Mouse (Mus musculus) thymus, postnatal 14 days (tissue): Measurements from ENCODE around the gene Tctex1d2.
A peak's percentile ranks its signal among the peaks of the same experiment; 100 is the strongest.
"Not testable (repeated sequence)": the region's sequence is repeated elsewhere in the genome, so short reads cannot be mapped to it uniquely, and the experiment has no call there.

Experiments
- DNase-seq: peaks from one replicate; pipeline ENCODE4 v3.0.0; 2021

Gene Tctex1d2

DNA sequence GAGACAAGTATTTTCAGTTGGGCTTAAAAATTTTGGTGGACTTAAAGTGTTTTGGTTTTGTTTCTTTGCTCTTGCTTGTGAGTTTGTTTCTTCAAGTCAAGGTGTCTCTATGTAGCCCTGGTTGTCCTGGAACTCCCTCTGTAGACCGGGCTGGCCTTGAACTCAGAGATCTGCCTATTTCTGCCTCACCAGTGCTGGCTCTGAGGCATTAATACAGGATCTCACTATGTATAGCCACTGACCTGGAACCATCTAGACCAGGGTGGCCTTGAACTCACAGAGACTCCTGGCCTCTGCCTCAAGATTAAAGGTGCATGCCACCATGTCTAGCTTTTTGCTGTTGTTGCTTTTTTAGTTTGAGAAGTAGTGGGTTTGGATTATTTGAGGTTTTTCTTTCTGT is 12.4 kb downstream of the Tctex1d2 start:
- no peak for DNase-seq

DNA sequence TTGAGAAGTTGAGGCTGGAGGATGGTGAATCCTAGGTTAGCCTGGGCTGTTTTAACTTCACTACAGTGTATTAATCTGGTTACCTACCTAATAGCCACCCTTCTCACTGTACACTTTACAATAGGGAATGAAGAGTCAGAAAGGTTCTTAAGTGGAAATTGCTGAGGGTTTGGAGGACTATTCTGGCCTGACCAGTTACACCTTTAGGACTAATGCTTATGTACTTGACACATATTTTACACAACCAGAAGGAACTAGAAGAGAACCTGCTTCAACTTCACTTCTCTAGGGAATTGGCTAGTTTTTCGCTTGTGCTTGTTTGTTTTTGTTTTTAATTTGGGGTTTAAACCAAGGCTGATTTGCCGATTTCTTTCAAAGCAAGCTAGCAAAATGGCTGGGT is 13.6 kb downstream of the Tctex1d2 start:
- no peak for DNase-seq

DNA sequence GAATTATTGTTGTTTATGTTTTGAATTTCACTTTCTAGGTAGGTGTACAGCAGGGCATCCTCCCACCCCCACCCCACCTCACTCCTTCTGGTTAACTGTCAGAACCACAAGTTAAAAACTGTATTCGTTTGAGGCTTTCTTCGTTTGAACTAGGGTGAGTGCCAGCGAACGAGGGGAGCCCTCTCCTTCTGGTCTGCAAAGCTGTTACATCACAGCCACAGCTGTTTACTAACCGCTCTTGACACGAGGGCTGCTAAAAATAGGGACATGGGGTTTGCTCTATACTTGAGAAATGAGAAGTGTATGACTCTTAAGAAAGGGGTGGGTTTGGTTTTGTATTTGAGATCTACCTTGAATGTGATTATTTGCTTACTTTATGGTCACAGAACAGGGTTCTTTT is 14.6 kb downstream of the Tctex1d2 start:
- DNase-seq = peak; percentile 78

DNA sequence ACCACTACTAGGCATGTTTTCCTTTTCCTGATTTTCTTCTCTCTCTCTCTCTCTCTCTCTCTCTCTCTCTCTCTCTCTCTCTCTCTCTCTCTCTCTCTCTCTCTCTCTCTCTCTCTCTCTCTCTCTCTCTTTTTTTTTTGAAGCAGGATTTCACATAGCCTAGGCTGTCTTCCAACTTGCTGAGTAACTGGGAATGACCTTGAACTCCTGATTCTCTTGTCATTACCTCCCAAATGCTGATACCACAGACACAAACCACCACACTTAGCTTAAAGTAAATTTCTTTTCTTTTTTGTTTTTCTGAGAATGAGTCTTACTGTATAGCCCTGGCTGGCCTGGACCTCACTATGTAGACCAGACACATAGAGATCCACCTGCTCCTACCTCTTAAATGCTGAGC is 15.2 kb downstream of the Tctex1d2 start:
- DNase-seq = no peak

DNA sequence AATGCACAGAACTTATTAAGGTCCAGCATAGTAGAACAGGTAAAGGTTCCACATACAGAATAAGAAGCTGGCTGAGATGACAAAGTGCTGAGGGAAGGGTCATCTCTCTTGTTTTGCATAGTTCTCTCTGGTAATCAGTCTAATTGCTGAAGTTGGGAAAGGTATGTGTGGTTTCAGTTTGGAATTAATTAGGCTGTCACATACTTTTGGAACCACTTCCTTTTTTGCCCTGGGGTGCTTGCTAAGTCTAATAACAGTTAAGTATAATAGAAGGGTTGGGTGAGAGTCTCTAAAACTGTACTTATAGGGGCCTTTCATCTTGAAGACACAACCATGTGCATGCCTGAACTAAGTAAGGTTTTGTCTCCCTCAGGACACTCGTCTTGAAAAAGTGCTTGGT is 17.2 kb downstream of the Tctex1d2 start:
- no peak for DNase-seq

DNA sequence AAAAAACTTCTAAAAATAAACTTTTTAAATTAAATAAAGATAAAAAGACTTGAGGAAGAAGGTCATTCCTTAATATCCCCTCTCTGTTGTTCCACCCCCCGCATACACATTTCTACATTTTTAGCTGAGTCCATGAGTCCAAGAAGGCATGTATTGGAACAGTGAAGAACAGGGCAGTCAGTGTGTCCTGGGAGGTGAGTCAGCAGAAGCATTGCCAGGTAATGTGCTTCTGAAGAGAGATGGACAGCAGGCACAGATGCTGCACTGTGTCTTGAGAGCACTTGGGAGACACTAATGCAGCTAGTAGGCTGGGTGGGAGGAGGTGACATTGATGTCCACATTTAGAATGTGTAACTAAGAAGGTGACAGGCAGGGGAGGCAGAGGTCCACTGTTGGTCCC is 17.8 kb downstream of the Tctex1d2 start:
- DNase-seq = no peak

DNA sequence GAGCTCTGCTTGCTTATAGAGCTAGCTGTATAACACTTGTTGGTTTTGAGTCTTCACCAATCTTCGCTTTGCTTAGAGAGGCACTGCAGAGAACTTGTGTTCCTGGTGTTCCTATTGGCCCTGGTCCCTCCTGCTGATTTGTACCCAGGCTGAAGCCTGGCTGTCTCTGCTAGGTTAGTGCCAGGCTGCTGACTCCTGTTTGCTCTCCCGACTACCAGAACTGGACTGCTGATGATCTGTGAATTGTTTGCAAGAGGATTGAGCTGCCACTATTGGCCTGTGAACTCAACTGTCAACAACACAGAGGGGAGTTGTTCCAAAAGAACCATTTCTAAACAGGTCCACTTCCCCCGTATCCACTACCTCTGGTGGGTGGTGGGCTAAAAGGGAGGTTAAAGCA is 21.9 kb downstream of the Tctex1d2 start:
- no peak for DNase-seq

DNA sequence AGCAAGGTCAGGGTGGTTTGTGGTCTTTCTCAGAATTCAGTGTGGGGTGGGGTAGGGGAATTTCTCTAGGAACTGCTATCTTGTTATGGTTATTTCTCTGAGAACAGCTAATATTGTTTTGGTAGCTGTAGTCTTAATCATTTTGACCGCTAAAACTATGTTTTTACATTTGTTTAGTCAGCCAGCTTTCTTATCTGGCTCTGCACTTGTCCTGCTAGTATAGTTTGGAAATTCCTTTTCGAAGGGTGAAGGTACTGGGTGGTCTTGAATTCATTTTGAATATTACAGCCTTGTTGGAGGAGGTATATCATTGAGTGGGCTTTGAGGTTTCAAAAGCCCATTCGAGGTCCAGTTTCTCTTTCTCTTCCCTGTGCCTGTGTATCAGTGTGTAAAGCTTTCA is 25.1 kb downstream of the Tctex1d2 start:
- DNase-seq = not testable (repeated sequence)

DNA sequence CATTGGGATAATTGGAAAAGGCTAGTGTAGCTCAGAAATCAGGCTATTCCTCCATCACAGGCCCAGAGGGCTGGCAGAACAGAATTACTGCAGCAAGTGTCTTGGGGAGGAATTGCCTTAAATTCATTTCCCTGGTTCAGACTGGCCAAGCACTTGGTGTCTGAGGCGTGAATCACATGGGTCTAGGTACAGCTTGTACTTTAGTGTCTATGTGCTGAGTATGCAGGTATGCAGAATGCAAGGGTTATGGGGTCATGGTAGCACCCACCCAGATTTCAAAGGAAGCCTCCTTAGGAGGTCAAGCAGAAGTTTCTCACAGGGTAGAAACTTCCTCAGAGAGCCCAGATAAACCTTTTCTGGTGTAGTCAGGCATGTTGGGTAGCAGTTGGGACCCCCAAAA is 26.1 kb downstream of the Tctex1d2 start:
- DNase-seq = no peak

DNA sequence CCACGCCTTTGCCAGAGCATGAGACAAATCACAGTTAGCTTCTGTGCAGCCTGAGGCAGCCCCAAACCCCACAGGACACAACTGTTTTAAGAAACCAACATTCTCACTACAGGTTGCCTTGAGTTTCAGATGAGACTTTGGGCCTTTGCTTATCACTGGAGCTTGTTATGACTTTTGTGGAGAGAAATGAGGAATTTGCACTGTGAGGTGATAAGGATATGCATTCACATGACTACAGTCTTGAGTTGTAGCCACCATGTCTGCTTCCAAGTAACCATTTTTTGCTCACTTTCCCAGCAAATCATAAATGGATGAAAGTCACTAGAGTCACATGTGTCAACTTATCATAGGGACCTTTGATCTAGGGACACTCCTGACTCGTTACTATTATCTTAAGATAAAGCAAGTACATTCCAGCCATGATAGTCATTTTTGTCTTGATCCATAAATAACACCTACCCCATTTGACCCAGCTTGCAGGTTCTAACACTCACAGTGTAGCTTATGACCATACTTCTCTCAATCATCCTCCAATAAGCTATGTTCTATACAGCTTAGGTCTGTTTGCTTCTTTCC is 27.1 kb downstream of the Tctex1d2 start:
- no peak for DNase-seq

DNA sequence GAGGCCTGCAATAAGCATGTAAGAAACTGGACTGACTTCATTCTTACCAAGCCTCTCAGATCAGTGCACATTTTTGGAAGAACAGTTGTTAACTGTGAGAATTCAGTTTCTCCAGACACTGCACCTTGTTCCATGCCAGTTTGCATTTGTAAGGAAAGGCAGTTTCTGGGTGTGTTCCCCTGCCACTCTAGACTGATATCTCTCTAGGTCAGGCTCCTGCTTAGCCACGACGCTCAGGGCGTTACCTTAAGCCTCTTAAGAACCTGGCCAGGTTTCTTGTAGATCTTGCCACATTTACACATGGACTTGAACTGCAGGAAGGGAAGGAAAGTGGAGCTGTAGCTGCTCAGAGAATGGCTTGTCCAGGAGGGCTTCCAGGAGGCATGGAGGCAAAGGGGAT is 30.2 kb downstream of the Tctex1d2 start:
- DNase-seq = no peak

DNA sequence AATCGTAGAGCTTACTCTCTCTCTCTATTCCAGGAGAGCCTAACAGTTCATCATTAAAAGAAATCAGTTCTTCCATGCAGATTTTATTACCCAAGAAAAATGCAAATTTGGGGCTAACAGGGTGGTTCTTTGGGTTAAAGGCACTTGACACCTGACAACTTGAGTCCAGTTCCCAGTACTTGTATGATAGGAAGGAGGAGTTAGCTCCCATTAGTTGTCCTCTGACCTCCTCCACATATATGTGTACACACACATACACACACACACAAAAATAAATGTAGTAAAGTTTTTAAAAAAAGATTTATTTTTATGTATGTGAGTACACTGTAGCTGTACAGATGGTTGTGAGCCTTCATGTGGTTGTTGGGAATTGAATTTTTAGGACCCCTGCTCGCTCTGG is 30.6 kb downstream of the Tctex1d2 start:
- DNase-seq = no peak

DNA sequence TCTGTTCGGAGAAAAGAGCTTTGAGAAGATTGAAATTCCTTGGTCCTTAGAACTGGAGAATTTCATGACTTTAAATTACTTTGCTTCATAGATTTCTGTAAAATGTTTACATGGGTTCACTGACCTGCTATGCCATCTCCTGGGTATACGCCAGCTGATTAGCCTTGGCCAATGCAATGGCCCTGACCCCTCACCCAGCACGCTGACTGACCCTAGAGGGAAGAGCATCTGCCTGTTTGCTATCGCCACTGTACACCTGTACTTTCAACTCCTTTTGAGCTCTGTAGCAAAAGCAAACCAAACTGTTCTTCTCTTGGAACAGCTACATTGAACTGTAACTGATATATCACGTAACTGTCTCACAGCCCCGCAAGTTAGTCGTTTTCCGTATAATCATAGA is 33.6 kb downstream of the Tctex1d2 start:
- DNase-seq = no peak

DNA sequence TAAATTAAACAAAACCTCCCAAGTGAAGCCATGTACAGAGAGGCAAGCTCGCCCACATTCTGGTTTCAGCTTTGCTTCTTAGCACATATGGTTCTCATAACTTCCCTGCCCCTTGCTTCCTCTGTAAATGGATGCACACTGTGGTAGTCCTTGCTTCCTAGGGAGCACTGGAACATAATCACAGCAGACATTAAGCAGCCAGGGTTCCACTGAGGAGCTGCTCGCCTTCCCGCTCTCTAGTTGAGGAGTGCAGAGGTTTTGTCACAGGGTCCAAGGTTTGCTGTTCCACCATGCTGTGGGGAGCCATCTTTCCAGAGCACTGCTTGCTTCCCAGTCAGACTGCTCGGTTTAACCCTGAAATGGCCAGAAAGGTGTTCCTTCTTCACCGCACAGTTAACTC is 35.1 kb downstream of the Tctex1d2 start:
- no peak for DNase-seq

DNA sequence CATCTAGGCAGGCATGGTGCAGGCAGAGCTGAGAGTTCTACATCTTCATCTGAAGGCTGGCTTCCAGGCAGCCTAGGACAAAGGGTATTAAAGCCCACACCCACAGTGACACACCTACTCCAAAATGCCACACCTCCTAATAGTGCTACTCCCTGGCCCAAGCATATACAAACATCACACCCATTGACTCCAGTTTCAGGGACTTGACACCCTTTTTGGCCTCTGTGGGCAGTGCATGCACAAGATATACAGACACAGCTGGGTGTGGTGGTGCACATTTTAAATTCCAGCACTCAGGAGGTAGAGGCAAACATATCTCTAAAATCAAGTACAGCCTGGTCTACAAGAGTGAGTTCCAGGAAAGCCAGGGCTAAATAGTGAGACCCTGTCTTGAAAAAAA is 36.6 kb downstream of the Tctex1d2 start:
- DNase-seq = no peak

DNA sequence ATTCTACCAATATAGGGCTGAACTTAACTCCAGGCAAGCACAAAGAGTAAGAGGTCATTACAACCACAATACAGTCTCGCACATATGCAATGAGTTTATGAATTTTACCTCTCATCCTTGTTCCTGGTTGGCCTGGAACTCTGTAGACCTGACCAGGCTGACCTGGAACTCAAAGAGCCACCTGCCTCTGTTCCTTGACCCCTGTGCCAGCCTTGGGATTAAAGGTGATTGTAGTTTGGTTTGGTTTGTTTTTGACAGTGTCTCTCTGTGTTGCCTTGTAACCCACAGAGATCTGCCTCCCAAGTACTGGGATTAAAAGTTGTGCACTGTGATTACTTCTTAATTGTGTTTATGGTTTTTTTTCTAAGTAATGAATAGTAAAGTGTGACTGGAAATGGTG is 37.3 kb downstream of the Tctex1d2 start:
- DNase-seq = no peak

DNA sequence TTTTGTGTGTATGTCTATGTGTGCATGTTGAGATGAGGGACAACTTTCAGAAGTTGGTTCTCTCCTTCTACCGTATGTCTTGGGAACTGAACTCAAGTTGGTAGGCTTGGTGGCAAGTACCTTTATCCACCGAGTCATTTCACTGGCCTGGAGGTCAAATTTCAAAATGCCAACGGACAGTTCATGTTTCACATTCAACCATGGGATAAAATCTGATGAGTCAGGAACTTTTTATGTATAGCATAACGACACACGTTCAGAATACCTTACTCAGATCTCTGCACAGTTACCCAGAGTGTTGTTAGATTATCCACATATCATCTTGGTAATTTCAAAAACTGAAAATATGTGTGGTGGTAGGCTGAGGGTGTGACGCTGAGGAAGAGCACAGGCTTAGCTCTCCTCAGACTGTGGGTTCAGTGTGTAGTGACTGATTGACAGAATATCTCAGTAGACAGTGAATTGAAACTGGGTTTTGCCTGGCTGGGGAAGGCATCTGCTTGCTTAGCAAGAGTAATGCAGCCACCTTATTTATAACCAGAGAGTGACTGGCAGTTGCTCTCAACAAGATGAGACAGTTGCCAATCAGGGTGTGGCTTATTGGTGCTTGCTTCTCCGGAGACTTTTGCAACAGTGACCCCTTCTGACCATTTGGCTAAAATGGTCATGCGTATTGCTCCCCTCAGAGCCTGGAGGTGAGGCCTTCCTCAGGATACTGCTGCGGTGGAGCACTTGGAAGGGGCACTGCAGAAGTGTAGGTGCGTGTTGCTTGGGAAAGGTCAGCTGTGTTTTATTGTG is 38.3 kb downstream of the Tctex1d2 start:
- peak; percentile 60 for DNase-seq

DNA sequence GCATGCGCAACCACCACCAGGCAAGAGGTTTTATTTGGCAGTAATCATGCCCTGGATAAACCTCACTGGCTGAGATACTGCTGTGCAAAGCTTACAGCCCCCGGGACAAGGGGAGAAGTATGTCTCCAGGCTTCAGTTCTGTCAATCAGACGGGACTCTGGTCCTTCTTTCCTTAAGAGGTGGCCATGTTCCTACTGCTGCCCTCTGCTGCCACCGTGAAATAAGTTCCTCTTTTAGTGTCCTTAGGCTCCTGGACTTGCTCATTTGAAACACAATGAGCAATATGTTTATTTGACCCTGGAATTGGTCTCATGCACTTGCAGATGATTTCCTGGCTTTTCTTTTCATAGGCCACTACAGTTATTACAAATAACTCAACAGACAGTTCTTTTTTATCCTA is 41.0 kb downstream of the Tctex1d2 start:
- DNase-seq = no peak

DNA sequence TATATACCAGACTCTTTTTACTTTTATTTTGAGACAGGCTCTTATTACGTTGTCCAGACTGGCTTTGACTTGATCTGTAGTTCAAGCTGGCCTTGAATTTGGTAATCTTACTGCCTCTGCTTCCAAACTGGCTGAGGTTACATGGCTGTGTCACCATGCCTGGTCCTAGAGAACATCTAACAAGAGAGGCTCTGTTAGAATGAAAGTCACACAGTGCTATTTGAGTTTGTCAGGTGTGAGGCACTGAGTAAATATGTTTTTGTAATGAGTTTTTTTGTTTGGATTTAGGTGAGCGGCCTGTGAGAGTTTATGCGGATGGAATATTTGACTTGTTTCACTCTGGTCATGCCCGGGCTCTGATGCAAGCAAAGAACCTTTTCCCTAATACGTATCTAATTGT is 42.2 kb downstream of the Tctex1d2 start:
- no peak for DNase-seq

DNA sequence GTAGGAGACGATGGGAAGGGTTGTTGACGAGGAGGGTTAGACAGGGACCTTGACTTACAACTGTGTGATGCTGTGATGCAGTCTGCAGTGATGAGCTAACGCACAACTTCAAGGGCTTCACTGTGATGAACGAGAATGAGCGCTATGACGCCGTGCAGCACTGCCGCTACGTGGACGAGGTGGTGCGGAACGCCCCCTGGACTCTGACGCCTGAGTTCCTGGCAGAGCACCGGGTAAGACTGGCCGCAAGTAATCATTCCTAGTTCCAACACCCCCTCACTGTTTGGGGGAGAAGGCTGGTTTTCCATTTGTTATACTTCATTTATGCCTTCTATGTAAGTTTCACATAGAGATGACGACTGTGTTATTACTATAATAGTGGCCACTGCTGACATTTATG is 43.4 kb downstream of the Tctex1d2 start:
- no peak for DNase-seq

DNA sequence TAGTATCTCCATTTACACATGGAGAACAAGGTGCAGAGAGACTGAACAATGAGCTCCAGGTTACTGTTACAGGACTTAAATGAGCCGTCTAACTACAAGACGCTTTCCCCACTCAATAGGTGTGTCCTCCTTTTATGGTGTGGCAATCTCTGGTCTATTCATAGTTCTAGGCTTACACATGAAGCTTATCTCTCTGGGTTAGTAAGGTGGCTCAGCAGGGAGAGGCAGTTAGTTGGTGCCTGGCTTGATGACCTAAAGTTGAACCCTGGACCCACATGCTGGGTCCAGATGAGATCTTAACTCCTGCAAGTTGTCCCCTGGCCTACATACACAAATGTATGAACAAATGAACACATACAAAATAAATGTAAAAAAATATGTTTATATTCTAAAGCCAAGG is 43.9 kb downstream of the Tctex1d2 start:
- DNase-seq = no peak

DNA sequence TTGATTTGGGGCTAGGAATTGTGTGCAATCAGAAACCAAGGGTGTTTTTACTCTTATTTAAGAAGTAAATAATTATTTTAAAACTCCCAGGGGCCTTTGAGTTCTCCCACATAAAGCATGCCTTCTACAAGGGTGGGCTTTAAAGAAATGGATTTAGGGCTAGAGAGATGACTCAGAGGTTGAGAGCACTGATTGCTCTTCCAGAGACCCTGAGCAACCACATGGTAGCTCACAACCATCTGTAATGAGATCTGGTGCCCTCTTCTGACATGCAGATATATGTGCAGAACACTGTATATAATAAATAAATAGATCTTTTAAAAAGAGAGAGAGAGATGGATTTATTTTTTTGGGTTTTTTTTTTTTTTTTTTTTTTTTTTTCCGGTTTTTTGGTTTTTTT is 45.4 kb downstream of the Tctex1d2 start:
- no peak for DNase-seq

DNA sequence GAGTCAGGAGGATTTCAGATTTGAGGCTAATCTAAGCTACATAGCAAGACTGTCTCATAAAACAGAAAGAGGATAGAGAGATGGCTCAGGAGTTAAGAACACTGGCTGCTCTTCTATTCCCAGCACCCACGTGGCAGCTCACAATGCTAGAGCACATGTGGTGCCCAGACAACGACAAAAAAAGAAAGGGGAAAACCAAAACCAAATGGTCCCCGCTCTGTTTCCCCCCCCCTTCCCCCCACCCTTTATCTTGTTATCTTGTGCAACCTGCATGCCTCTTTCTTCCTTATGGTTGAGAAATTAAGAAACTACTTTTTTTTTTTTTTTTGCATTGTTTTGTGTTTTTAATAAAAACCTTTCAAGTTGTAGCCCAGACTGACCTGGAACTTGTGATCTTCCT is 49.0 kb downstream of the Tctex1d2 start:
- DNase-seq = no peak

DNA sequence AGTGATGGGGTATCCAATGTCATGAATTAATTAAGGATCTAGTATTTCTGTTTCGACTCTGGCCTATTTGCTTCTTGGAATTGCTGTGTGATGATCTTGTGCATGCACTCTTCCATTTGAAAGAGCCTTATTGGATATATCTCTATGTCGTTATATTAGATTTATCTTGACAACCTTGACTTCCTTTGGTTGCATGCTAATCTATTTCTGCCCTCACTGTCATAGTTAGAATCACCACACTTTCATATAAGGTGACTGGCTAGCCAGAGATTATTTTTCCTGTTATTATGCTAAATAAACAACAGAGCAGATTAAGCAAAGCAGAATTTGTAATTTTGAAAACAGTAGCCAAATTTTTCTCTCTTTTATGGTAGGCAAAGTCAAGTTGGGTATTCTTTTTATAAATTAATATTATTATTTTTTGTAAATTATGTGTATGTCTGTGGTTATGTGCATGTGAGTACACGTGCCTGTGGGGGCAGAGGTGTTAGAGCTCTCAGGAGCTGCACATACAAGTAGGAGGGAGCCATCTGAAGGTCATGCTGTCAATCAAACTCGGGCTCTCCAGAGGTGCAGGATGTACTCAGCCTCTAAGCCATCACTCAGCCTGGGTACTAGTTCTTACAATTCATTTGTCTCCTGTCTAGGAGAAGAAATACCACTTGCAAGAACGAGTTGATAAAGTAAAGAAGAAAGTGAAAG is 50.1 kb downstream of the Tctex1d2 start:
- DNase-seq = no peak
